Mouse (Mus musculus) urinary bladder, adult 2 months (tissue): ENCODE data around the gene Rilpl1. TPM values are rescaled to one million over a fixed set of nuclear protein-coding genes. Genes with fewer than 3 reads are reported as not detected.
"Not testable (repeated sequence)": the region's sequence is repeated elsewhere in the genome, so short reads cannot be mapped to it uniquely, and the experiment has no call there.

Source experiments
- DNase-seq: peaks from one replicate; pipeline ENCODE4 v3.0.0; 2022; ENCODE audit warnings: low spot score
- polyA plus RNA-seq: library from polyadenylated mRNA; depleted of rRNA; stranded (reverse); fragments of >200 nt; gene quantifications from 2 replicates; pipeline ENCODE4 v1.2.3, GENCODE M21; 2012

Rilpl1 gene
- polyA plus RNA-seq, 1 experiment = 17.7 TPM

DNA sequence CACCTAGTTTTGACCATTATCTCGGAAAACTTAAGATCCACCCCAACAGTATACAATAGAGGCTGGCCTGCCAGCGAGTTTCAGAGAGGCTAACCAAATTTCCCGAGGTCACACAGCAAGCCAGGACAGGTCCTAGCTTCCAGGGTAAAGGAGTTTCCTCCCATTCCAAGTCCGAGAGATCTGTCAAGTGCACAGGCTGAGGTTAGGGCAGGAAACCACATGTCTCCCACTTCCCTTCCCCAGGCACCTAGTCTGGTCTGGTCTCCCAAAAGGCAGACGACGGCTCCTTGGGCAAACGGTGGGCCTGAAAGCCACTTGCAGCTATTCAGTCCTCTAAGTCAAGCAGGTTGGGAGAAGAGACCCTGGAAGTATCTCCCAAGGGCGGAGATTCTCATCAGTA is 1.5 kb downstream of the Rilpl1 start:
- no peak for DNase-seq

DNA sequence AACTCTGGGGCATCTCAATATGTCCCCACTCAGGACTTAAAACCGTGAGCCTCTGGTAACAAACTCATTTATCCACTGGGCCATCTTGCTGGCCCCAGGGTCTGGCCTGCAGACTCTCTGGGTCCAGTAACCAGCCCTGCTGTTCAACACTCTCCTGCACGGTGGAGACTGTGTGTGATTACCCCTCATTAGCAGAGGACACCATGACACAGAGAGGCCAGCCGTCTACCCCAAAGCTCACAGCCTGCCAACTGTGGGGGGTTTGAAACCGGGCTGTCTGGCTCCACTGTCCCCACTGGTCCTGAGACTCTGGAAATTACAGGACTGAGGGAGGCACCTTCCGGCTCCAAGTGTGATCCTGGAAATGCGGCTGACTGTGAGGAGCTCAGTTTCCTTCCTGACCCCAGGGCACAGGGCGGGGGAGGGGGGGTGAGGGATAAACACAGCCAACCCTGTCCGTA is 2.0 kb downstream of the Rilpl1 start:
- no peak for DNase-seq

DNA sequence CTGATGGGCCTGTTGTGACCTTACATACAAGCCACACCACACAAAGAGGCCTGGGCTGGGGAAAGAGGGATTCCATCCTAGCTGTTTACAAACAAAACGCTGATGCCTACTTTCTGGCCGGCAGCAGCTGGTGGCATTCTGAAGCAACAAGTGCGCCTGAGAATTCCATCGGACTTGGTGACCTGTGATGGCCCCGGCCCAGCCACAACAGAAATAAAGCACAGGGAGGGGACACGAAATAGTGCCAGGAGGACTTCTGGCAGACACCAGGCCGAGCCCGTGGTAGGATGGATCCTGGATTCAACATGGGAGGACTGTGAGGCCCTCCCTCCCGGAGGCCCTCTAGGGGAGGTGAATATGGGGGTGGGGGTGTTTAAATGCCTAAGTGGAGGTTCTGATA is 2.4 kb downstream of the Rilpl1 start:
- no peak for DNase-seq

DNA sequence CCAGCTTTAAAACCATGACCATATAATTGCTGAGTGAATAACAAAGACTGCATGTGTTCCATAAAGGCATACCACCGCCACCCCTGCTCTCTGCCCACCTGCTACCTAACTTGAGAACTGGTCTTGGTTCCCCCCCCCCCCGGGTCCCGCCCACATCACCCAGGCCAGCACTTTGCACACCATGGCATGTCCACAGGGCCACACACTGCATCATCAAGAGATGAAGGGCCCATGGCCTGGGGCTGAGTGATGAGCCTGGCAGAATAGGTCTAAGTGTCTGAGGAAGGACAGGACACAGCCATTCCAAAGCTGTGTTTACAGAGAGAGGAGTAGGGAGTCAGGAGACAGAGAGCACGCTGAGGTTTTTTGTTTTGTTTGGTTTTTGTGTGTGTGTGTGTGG is 2.8 kb downstream of the Rilpl1 start:
- no peak for DNase-seq

DNA sequence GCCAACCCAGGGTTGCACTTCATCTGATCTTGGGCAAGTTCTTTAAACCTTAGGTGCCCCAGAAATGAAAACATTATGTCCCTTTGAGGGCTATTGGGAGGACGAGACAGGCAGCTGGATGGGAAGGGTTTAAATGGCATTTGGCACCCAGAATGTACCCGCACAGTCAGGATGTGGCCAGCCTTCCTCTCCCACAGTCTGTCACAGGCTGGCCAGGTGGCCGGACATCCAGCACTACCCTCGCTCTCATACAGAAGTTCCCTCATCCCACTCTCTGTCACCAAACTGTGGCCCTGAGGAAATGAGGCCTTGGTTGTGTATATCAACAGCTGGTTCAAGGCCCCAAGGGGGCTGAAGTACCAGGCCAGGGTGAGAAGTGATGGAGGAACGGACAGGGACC is 6.2 kb downstream of the Rilpl1 start:
- DNase-seq = no peak

DNA sequence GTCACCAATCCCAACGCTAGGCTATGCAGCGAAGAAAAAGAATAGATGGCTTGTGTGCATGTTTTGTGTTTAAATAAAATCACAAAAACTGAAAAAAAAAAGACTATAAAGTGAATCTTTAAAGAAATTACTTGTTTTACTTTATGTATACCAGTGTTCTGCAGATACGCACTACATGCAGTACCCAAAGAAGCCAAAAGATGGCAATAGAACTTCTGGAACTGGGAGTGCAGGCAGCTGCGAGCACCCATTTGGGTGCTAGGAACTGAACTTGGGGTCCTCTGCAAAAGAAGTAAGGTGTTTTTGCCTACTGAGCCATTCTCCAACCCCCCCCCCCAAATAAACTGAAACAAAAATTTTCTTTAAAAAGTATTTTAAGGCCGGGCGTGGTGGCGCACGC is 8.2 kb downstream of the Rilpl1 start:
- DNase-seq = no peak

DNA sequence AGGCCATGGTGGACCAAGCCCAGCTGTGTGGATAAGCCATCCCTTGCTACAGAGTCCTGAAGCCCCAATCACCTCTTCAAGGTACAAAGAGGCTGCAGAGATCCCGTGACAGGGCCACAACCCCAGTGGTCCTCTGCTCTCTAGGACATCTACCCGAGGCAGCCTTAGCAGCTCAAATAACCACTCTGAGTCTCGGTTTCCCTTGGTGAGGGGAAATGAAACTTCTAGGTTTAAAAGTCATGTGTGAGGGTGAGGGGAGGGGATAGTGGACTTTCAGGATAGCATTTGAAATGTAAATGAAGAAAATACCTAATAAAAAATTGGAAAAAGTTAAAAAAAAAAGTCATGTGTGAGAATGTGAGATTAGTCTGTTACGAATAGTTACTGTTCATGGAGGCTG is 9.6 kb downstream of the Rilpl1 start:
- no peak for DNase-seq

DNA sequence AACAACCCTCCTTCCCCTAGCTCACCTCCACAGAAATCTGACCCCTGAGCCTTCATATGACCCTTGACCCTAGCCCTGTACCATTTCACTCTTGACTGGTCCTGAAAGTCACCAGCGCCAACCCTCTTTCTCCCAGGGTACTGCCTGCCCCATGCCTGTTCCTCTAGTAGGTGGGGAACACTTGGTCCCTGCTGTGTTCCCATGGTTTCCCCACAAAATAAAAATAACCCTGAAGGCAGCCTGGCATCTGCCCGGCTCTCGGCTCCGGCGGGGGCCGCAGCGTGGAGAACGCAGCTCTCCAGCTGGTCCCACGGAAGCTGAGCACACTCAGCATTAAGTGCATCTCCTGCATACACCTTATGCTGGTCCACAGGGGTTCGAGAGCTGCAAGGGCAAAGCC is 12.5 kb downstream of the Rilpl1 start:
- DNase-seq = no peak

DNA sequence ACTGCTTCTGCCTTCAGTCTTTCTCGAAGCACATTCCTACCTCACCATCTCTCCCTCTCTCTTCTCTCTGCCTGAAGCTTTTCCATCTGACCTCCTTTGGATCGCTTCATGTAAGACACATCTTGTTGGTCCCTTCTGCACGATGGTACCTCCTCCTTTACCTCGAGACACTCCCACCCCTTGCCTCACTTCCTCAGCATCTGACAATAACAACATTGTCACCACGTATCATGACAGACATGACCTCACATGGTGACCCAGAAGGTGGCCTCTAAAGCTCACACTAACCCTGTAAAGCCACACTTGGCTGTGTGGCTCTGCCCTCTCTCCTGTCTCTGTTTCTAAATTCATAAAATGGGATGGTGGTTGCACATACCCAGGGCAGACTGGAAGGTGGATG is 15.4 kb downstream of the Rilpl1 start:
- no peak for DNase-seq

DNA sequence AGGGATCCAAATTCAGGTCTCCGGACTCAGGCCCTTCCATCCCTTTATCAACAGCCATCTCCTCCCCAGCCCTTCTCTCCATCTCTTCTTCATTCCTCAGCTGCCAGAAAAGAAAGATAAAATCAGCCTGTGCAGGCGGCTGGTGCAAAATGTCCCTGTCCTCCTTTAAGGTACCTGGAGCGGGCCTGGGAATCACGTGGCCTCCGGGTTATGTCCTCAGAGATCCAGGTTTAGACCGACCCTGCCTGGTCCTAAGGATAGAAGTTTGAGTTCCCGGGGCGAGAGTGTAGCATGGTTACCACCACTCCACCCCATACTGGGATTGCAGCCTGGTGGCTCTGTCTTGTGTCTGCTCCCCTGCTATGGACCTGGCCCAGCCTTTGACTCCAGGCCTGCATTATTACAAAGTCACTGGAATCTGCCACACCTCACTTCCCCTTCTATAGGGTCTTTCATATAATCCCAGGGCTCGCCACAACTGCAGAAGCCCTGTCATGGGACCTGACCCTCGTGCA is 20.6 kb downstream of the Rilpl1 start:
- DNase-seq = no peak

DNA sequence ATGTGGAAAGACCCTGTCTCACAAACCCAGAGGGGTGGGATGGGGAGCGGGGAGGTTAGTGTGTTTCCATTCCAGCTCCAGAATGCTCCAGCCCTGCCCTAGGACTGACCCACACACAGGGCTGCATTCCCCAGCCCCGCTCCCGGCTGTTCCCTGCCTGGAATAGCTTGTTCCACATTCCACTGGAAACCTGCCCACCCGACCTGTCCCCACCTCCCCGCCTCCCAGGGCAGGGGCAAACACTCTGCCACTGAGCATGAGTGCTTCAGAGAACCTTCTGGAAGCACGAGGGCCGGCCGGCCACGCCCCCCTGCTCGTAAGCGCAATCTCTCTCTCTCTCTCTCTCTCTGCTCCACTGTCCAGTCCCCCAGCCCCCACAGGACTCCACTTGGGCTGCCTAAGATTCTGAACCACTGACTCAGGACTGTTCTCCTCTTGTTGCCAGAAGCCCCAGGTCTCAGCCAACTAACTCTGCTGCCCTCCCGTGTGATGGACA is 21.4 kb downstream of the Rilpl1 start:
- no peak for DNase-seq

DNA sequence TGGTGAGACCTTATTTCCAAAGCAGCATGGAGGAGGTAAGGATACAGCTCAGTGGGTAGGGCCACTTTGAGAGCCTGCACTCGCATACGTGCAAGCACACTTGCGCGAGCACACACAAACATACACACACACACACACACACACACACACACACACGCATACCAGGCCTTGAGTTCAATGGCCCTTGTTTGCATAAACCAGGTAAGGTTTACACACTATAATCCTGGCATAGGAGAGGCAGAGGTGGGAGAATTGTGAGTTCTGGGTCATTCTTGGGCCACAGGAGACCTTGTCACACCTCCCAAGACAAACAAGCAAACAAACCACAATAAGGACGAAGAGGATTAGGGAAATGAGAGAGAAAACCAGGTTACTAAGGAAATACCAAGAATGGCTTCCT is 22.0 kb downstream of the Rilpl1 start:
- no peak for DNase-seq

DNA sequence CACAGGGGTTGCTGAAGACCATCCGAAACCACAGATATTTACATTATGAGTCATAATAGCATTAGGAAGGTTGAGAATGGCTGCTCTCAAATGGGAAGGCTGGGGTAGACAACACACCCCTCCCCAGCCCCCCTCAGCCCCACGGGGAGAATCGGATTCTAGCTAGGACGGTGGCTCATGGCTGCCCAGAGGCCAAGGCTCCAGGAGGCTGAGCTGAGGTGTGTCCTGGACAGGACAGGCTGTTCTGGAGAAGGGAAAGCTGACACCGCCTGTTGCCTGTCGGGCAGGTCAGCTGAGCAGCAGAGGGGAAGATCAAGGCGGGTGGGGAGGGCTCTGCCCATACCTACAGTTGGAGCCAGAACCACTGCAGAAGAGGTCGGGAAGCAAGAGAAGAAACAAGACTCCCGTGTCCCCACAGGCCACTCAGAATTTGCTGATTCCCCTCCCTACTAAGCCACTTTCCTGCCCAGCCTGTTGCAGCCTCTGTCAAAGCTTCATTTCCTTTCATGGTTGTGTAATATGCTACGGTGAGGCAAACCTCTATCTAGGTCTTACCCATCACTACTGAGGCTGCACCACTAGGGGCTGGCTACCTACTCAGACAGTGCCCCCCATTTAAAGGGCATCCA is 24.3 kb downstream of the Rilpl1 start:
- no peak for DNase-seq

DNA sequence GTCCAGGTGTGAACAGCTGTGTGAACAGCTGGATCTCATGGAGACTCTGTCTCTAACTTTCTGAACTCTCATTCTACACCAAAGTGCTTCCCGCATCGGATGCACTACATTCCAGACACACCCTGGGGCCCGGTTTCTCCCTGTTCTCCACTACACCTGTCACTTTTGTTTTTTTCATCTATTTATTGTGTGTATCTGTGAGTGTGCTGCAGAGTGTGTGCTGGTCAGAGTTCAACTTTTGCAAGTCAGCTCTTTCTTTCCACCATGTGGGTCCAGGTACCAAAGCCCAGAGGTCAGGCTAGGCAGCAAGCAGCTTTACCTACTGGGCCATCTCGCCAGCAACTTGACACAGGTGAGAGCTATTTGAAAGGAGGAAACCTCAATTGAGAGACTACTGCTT is 26.0 kb downstream of the Rilpl1 start:
- DNase-seq = no peak

DNA sequence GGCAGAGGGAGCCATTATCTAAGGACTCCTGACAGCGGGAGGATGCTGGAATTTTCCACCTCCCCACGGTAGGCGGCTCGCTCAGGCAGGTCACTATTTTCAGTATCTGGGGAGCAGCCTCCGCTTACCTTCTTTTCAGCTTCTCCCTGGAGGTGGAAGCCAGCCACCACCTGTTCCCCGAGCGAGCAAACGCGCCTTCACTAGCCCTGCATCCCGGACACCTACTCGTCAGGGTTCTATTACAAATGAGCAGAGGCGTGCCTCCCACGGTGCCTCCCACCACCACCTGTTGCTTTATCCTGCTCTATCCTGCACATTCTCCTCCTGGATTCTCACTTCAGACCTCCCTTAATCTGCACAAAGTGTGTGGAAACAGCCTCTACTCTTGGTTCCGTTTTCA is 27.4 kb downstream of the Rilpl1 start:
- no peak for DNase-seq

DNA sequence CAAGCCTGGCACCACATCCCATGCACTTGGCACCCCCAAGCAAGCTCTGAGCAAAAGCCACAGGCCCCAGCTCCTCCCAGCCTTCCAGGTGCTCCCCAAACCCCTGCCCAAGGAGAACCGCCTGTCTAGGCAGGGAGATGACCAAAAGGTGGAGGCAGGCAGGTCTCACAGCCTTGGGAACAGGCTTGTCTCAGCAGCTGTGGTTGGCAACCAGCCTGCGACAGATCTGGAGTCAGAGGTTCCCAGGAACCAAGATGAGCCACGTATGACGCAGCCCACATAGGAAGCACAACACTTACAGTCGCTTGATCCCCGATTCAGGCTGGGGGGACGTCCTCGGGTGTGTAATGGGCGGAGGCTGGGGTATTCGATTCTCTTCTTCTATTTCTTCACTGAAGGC is 29.6 kb downstream of the Rilpl1 start:
- no peak for DNase-seq

DNA sequence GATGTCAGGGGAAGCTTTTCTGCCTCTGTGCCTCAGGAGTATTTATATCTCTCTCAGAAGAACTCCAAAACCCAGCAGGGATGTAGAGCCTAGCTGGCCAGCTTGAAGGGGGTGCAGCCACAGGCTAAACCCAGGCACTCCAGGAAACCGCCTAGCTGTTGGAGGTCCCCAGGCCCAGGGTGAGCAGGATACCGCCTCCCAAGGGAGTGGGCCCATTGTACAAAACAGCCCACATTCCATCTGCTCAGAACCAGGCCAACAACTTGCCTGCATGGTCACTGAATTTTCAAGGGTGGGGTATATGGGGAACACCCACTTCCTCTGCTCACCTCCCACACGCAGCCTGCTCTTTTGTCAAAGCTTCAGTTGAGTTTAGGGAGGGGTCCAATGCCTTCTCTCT is 30.6 kb downstream of the Rilpl1 start:
- no peak for DNase-seq

DNA sequence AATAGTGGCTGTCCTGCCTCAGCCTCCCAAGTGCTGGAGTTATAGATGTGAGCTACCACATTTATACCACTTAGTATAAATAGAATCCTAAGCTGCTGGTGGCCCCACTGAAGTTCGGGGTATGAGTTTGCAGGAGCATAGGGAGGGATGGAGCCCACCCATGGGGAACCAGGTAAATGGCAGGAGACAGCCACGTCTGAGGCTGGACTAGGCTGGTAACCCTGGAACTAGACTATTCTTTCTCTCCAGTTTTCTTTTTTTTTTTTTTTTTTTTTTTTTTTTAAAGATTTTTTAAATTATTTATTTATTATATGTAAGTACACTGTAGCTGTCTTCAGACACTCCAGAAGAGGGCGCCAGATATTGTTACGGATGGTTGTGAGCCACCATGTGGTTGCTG is 31.2 kb downstream of the Rilpl1 start:
- not testable (repeated sequence) for DNase-seq

DNA sequence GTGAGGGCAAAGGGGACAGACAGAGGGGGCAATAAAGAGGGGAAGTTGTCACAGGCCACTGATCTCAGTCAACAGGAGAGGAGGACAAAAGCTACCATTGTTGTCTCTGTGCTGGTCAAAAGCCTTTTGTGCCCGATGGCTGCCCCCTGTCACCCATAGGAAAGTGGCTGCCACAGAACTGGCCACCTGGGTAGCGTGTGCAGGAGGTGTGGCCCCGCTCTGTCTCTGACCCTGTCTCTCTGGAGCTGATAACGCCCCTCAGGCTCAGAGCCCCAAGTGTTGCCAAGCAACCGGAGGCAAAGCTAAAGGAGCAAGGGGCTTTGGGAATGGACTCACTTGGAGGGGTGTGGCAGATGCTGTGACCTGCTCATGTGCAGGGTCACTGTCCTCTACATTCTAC is 32.2 kb downstream of the Rilpl1 start:
- DNase-seq = no peak

DNA sequence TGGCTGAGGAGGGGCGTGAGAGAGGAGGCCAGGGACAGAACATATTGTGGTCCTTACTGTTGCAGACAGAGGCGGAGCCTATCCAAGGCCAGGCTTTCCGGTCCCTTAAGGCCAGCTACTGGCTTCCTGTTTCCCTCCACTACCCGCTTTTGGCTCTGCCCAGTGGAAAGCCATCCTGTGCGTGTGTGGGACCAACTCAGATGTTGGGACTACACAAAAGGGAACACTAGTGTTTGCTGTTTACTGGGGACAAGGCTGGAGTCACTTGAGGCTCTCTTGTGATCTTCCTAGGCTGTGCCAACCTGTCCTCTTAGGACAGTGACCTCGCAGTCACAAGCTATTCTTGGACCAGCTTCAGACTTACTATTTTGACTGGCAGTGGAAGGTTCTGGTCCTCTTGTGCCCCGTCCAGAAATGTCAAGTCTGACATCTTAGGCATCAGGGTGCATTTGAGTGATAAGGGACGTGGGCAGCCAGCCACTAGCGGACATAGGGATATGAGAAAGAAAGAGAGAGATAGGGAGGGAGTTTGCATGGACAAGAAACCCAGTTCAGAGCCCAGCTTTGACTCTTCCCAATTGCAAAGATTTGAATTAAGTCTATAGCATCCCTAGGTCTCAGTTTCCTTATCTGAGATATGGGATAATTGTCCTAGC is 32.8 kb downstream of the Rilpl1 start:
- no peak for DNase-seq

DNA sequence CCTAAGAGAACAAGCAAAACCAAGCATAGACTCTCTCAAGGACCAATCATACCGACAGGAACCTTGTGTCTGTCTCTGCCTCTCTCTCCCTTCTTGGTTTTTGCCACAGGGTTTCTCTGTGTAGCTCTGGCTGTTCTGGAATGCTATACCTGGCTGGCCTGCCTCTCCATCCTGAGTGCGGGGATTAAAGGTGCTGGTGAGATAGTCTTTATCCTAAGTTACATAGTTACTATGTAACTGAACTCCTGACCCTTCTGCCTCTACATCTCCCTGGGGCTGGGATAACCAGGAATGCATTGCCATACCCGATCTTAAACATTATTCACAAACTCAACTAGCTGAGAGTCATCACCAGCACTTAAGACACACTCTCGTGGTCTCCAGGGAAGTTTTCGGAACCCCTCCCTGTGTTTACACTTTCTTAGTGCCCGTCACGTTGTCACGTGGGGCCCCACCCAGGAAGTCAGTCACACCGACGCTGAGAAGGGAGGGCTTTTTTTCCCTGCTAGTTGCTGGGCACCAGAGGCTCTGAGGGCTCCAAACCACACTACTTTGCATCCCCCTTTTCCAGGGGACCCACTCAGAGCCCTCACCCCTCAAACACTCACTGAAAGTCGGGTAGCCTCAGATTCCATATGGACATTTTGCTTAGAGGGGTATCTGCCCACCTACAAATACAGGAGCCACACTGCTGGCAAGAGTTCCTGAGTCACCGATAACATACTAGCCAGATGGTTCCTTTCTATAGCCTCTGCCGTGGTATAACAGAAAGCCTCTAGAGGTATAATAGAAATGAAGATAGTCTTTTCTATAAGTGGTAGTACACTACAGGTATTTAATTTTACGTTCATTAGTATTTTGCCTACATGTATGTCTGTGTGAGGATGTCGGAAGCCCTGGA is 34.3 kb downstream of the Rilpl1 start:
- DNase-seq = no peak

DNA sequence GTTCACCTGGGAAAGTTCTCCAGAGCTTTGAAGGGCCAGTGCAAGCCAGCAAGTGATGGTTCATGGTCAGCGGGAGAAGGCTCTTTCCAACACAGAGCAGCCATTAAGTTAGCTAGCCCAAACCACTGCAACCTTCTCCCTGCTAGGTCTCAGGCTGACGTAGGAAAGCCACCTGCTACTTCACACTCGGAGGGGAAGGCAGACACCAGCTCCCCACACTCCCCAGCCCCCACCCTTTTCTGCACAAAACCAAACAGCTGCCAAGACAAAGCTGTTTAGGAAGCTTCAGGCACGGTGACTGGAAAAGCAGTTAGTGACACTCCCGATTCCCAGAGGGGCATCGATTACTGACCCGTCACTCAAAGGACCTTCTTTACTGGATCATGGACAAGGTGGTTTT is 35.6 kb downstream of the Rilpl1 start:
- DNase-seq = no peak

DNA sequence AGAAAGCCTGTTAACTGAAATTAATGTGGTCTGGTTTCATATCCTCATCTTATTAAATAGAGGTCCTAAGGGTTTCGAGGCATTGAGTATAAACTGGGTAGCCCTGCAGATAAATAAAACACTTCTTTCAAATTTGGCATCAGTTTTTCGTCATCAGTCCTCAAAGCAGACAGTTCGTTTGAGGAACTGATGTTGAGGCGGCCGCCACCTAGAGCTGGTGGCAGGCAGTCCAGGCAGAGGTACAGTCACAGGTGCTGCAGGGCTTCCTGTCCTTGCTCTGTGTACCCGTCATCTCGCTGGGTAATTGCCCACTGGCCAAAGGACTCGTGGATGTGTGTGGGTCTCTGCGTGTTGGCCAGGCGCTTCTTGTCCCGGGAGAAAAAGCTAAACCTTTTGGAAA is 37.7 kb downstream of the Rilpl1 start:
- no peak for DNase-seq
